Mouse (Mus musculus): ENCODE measurements at regions not wholly inside any gene's neighbourhood (a gene's known extent, or its start where the extent isn't known, plus 50 kb on each side); places are given as distances from the start of the nearest gene placed in this dataset.

- no peak for DNase-seq
Observed at GRCm38 (mm10) chr4:93986189-93986588, 570.2 kb upstream of the Gm10306 start.

GRCm38 (mm10) chr4:93990273-93990869, 566.0 kb upstream of the Gm10306 start:
- no peak for DNase-seq

DNA sequence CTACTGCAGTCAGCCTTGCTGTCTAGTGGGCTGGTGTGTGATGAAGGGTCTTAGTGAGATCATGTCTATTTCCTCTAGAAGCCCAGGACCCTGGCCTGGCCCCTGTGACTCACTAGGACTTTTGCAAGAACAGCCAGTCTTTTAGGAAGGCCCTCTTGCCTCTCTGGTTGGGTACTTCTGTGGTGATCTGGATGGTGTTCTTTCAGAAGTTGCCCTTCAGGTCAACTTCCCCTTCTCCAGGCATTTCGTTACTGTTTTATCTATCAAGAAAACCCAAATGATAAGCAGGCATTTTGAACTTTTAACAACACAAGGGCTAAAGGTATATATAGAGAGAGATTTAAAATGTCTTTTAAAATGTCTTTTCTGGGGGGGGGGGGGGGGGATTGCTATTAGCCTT, 550.5 kb upstream of the Gm10306 start:
- DNase-seq, result no peak

GRCm38 (mm10) chr4:94007088-94007768, 549.1 kb upstream of the Gm10306 start:
- DNase-seq, result peak; percentile 65

DNA sequence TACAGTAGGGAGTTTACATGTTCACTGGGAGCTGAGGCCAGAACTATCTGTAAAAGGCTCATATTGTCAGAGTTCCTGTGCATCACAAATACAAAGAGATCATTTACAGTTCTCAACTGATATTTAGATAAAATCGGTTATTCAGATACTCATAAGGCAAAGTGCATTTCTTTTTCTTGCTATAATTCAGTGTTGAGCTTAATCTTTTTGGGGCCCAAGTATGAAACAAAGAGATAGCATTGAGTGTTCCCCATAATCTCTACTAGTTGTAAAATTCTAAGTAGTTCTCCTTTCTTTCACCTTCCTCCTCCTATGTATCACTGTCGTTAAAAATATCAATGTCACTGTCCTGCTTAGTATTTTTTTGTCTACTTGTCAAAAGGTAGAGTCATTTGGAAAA, 540.6 kb upstream of the Gm10306 start:
- no peak for DNase-seq

DNA sequence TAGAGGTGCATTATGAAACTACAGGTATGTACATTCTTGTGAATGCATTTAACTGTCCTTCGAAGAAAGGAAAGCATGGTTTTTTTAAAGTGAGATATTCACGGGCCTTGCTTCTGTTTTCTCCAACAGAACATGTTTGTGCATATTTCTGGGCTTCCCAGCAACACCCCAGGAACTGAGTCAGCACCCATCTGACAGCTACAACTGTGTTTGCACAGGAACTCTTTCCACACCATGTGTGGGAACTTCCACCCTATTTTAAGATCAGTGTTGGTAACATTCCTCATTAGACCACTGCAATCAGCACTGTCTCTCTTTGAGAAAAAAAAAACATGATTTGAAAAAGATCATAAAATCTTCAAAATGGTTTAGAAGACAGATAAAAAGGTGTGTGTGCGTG, 538.6 kb upstream of the Gm10306 start:
- DNase-seq, result no peak

DNA sequence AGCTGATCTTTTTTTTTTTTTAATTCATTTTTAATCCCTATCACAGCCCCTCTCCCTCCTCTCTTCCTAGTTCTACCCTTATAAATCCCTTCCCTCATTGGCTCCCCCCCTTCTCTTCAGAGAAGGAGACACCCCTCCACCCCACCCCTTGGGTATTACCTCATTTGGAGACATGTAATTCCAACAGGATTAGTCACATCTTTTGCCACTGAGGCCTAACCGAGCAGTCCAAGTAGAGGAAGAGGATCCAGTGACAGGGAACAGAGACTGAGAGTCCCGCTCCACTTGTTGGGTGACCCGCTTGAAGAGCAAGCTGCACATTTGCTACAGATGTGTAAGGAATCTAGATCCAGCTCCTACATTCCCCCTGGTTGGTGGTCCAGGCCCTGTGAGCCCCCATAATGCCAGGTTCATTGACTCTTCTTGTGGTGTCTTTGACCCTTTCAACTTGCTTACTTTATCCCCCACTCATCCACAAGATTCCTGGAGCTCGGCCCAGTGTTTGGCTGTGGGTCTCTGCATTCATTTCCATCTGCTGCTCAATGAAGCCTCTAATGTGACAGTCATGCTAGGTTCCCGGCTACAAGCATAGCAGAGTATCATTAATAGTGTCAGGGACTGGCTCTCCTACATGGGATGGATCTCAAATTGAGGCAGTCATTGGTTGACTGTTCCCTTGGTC, 506.6 kb upstream of the Gm10306 start:
- DNase-seq, result no peak

- no peak for DNase-seq
Observed at GRCm38 (mm10) chr4:94052249-94053162, 503.8 kb upstream of the Gm10306 start.

GRCm38 (mm10) chr4:94073178-94073870, 483.0 kb upstream of the Gm10306 start:
- DNase-seq, result no peak

GRCm38 (mm10) chr4:94082839-94083238, 473.5 kb upstream of the Gm10306 start:
- DNase-seq, result no peak

GRCm38 (mm10) chr4:94094379-94094778, 462.0 kb upstream of the Gm10306 start:
- DNase-seq, result no peak

DNA sequence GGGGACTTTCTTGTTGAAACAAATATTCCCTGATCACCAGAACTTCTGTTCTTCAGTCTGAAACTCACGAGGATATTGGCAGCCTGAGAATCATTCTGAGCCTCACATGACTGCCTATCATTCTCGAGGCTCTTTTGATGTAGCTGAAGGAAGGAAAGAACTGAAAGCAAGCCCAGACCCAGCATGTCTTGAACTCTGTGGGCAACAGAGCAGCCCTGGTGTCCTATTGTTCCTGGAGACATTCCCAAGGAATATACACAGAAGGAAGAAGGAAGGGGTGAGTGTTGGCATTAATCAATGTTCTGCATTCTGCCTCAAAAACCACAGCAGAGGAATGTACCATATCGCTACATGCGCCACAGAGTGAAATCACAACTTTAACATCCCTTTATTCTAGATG, 449.4 kb upstream of the Gm10306 start:
- no peak for DNase-seq

DNA sequence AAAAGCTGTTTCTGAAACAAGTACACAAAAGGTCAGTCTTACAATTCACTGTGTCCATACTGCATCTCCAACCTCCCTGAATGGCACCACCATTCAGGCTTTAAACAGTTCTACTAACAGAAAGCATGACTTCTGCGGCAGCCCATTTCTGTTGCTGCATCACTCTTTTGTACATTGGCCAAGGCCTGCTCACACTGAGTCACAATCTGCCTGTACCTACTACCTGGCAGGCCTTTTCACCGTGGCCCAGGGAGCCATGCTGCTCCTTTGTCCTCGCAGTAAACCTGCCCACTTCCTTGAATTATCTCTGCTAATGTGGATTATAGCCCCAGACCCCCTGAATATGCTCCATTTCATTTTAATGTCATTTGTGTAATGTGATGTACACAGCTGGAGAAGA, 439.5 kb upstream of the Gm10306 start:
- DNase-seq, result no peak

DNA sequence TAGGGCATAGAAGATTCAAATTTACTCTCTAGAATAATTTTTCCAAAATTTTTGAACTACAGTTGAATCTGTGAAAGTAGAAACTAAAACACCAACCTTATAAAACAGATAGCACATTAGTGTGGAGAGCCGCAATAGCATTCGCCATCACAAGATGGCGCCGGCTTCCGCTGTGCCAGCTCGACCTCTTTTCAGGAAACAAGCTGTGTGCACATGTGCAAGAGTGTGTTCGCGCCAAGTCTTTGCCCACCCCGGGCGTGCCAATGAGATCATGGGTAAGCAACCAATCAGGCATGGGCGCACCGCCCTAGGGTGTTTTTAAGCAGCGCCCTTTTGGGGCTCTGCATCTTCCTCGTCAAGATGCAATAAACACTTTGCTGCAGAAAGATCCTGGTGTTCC, 432.2 kb upstream of the Gm10306 start:
- no peak for DNase-seq

DNA sequence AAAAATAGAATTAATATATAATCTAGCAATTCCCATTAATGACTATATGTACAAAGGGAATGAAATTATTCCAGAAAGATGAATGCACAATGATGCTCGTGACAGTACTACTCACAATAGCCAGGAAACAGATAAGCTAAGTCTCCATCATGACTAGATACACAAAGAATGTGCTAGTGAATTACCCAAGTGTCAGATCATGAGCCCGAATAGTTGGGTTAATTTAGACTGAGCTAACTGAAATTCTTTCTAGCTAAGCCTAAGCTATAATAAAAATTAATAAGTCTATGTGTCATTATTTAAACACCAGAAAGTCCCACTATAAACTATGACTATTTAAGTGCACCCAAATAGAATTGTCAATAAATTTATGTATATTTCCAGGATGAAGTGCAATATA, 418.4 kb upstream of the Gm10306 start:
- no peak for DNase-seq

DNA sequence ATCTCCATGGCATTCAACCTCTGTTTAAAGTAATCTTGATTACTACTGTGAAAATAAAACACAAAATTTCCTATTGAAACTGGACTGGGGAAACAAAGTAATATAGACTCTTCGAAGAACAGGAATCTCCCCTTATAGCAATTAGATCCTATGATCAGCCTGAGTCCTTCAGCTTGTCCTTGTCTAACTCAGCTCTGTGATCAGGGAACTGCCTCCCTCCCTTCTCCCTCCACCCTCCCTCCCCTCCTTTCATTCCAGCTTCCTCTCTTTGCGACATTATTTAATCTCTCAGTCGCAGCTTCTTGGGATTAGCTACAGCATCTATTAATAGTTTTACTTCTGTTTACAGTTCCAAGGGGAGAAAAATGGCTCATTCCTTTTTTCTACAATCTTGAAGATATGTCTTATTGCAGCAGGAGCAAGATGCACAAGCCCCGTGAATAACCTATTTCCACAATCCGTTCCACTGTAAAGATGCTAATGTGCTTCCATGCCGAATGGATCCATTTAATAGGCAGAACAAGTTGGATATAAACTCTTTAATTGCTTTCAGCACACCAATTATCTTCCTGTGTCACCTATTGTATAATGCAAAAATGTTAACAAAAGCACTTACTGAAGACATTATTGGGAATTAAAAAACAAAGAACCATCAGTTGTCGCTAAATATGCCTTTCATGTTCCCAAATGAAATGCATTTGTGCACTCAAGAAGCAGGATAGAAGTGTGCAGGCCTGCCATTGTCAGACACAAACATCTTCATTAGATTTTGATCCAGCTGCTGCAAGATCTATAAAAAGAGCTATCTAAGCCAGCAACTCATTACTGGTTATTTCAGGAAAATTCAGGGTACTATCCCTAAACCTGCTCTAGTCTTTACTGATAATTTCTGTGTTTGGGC, 411.2 kb upstream of the Gm10306 start:
- DNase-seq, result no peak

DNA sequence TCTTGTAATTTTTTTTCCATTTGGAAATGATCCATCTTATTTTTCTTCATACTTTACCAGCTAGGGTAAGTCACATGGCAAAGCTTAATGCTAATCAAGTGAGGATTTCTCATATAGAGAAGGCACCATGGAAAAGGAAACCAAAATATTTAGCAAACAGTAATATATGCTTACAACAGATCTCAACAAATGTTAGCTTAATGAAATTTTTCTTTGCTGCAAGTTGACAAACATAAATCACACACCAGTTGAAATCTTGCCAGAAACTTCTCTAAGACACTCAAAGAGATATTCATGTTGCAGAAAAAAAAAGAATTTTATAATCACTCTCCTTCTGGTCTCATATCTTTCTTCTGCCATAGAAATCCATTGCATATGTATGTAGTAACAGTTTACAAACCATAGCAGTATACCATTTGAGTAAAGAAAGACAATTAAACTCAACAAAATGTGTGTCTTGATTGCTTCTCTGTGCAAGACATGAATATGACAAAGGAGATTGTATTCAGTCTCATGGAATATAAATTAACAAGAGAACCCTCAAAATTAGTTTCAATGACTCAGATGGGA, 408.3 kb upstream of the Gm10306 start:
- no peak for DNase-seq

DNA sequence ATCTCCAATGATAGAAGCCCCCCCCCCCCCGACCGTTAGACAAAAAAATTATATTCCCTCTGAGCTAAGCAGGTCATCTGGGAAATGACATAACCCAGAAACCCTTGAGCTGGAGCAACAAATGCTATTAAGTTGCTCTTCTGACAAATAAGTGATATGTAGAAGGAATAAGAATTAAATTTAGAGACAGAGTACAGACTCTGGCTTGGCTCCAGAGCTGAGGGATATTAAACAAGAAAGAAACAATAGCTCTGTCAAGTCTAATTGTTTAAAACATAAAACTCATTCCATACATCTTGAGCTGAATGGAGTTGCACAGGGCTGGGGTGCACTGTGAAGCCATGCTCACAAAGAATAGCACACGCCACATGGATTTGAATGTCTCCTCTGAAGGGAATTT, 407.3 kb upstream of the Gm10306 start:
- DNase-seq, result no peak

DNA sequence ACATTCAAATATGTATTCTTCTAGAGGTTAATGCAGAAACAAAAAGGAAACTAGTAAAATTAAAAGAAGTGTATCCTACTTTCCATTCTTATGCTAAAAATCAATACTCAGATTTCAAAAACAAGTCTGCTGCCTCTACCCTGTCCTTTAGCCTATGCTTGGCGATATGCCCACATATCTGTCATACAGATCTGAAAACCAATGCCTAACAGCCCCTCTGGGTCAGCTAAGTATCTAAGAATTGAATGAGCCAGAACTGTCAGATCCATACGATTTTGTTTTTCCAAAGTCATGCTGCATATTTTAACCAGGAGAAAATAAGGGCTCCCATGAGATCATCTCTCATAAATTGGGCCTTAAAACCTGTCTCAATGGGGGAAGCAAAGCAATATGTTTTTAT, 395.7 kb upstream of the Gm10306 start:
- DNase-seq, result no peak

DNA sequence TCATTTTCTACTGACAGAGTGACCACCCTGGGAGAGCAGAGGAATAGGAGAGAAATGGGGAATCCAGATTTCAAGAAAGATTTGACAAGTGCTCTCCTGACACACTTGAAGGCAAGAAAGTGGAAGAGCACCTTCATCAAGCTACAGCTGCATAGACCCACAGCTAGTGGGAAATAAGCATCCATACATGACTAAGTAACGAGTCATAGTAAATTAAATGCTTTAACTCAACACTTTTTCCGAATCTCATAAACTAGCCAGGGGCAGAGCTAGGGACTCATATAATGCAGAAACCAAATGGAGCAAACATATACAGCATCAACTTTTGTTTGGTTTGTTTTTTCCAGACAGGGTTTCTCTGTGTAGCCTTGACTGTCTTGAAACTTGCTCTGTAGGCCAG, 383.2 kb upstream of the Gm10306 start:
- no peak for DNase-seq

- peak; percentile 9 for DNase-seq
Observed at GRCm38 (mm10) chr4:94186997-94187396, 369.3 kb upstream of the Gm10306 start.
